In the genomic region with DNA sequence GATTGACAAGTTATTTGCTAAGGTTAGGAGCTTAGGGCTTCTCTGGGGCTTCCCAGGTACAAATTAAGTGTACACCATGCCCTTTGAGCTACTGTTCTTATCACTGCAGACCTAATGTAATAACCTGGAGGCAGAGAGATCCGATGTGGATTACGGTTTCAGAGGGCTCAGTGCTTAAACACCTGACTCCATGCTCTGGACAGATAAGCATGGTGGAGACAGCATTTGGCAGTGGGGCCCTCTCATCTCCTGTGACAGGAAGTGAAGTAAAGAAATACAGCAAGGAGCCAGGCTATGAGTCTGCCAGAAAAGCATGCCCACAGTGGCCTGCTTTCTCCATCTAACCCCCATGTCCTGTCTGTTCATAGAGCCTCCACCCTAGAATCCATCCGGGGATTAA, we compare ENCODE assay signal across 16 mouse cellular contexts.
"Had no signal": no experiment of that assay in that cellular context is flagged by ENCODE, and none has a peak within 500 bp of the region (broad histone marks: within the 10 kb centered on the region; RNA-seq: fewer than 3 reads in every experiment).

No protein-coding gene starts in this region.

- H3K4me3 ChIP-seq: intestine, embryonic 15.5 days; kidney, embryonic 15.5 days; limb, embryonic 12.5 days; lung, embryonic 15.5 days; megakaryocyte, embryonic 14.5 days; midbrain, embryonic 15.5 days; neural tube, embryonic 12.5 days; stomach, embryonic 15.5 days had no signal

- ATAC-seq: intestine, embryonic 15.5 days had no signal

- H3K4me2 ChIP-seq: intestine, embryonic 15.5 days; kidney, embryonic 15.5 days; limb, embryonic 12.5 days; lung, embryonic 15.5 days; midbrain, embryonic 15.5 days; neural tube, embryonic 12.5 days; stomach, embryonic 15.5 days had no signal

- H3K9ac ChIP-seq: intestine, embryonic 15.5 days; kidney, embryonic 15.5 days; limb, embryonic 12.5 days; lung, embryonic 15.5 days; midbrain, embryonic 15.5 days; neural tube, embryonic 12.5 days; stomach, embryonic 15.5 days had no signal

- H3K27ac ChIP-seq: intestine, embryonic 15.5 days; kidney, embryonic 15.5 days; limb, embryonic 12.5 days; lung, embryonic 15.5 days; macrophage; midbrain, embryonic 15.5 days; neural tube, embryonic 12.5 days; stomach, embryonic 15.5 days had no signal

- DNase-seq: kidney, adult 2 months; kidney, postnatal 36 days; layer of hippocampus, adult 9-11 months; lung, postnatal 14 days; right cerebral cortex, postnatal 4 days; thymus, adult 2 months; thymus, postnatal 25 days had no signal

- H3K36me3 ChIP-seq: intestine, embryonic 15.5 days; kidney, embryonic 15.5 days; limb, embryonic 12.5 days; lung, embryonic 15.5 days; midbrain, embryonic 15.5 days; neural tube, embryonic 12.5 days; stomach, embryonic 15.5 days had no signal

- H3K27me3 ChIP-seq: intestine, embryonic 15.5 days; kidney, embryonic 15.5 days; limb, embryonic 12.5 days; lung, embryonic 15.5 days; megakaryocyte, embryonic 14.5 days; midbrain, embryonic 15.5 days; neural tube, embryonic 12.5 days; stomach, embryonic 15.5 days had no signal

- H3K4me1 ChIP-seq: intestine, embryonic 15.5 days; kidney, embryonic 15.5 days; limb, embryonic 12.5 days; lung, embryonic 15.5 days; stomach, embryonic 15.5 days had no signal

- H3K9me3 ChIP-seq: intestine, embryonic 15.5 days; kidney, embryonic 15.5 days; limb, embryonic 12.5 days; lung, embryonic 15.5 days; megakaryocyte, embryonic 14.5 days; midbrain, embryonic 15.5 days; neural tube, embryonic 12.5 days; stomach, embryonic 15.5 days had no signal
